Mouse (Mus musculus): ENCODE data around the gene Tbpl1.

GRCm38 (mm10) chr10:22745922-22746321 is 14.2 kb upstream of the Tbpl1 start:
- TF ChIP-seq POLR2AphosphoS2 (IDR thresholded peaks at IDR 0.05; ENCODE audit: insufficient read length, low read depth) (no peak), POLR2A (IDR thresholded peaks at IDR 0.05; ENCODE audit: insufficient read length, low read depth) (no peak), USF1 (IDR thresholded peaks at IDR 0.05; ENCODE audit: low read depth) (no peak), MYOG (IDR thresholded peaks at IDR 0.05; ENCODE audit: control insufficient read depth in 1 of 3, insufficient read depth in 1 of 3, insufficient read length in 2 of 3, low read depth in 2 of 3) (no peak), MAX (IDR thresholded peaks at IDR 0.05; ENCODE audit: low read depth) (no peak), CEBPB (IDR thresholded peaks at IDR 0.05; ENCODE audit: insufficient read depth, poor library complexity, severe bottlenecking) (no peak), E2F4 (IDR thresholded peaks at IDR 0.05; ENCODE audit: insufficient read depth) (no peak), REST (IDR thresholded peaks at IDR 0.05; ENCODE audit: insufficient read depth, insufficient read length) (no peak), SRF (IDR thresholded peaks at IDR 0.05; ENCODE audit: control insufficient read depth, insufficient read length, low read depth) (no peak)

All from myocyte (in vitro differentiated cells).